In genomic region chr11:115632247-115632646, GRCm38 (mm10) we compare ENCODE assay signal across 9 mouse cellular contexts.
"Had no signal": no experiment of that assay in that cellular context is flagged by ENCODE, and none has a peak within 500 bp of the region (broad histone marks: within the 10 kb centered on the region; RNA-seq: fewer than 3 reads in every experiment).

No protein-coding gene starts in this region.

- H3K9me3 ChIP-seq: limb, embryonic 12.5 days; liver, embryonic 13.5 days; lung, embryonic 15.5 days; midbrain, embryonic 13.5 days; neural tube, embryonic 15.5 days had no signal

- ATAC-seq: liver, postnatal 0 days; midbrain, embryonic 13.5 days had no signal

- H3K27ac ChIP-seq: layer of hippocampus, adult 2 months; limb, embryonic 12.5 days; liver, embryonic 13.5 days; lung, embryonic 15.5 days; midbrain, embryonic 13.5 days; neural tube, embryonic 15.5 days; stomach, postnatal 0 days had no signal

- H3K27me3 ChIP-seq: limb, embryonic 12.5 days; liver, embryonic 13.5 days; lung, embryonic 15.5 days; midbrain, embryonic 13.5 days; neural tube, embryonic 15.5 days had no signal

- H3K36me3 ChIP-seq: limb, embryonic 12.5 days; liver, embryonic 13.5 days; midbrain, embryonic 13.5 days; neural tube, embryonic 15.5 days had no signal

- H3K4me3 ChIP-seq: layer of hippocampus, adult 2 months; limb, embryonic 12.5 days; liver, embryonic 13.5 days; lung, embryonic 15.5 days; midbrain, embryonic 13.5 days; myocyte; neural tube, embryonic 15.5 days had no signal

- H3K4me2 ChIP-seq: limb, embryonic 12.5 days; lung, embryonic 15.5 days; midbrain, embryonic 13.5 days; neural tube, embryonic 15.5 days had no signal

- H3K9ac ChIP-seq: limb, embryonic 12.5 days; liver, embryonic 13.5 days; liver, postnatal 0 days; lung, embryonic 15.5 days; midbrain, embryonic 13.5 days; neural tube, embryonic 15.5 days had no signal
